Mouse (Mus musculus) gastrocnemius, adult 18-20 months (tissue): ENCODE measurements around the gene Chtf18. TPM values are rescaled to one million over a fixed set of nuclear protein-coding genes. Genes with fewer than 3 reads are reported as not detected.

Experiments used
- microRNA-seq: library from miRNA; unstranded; fragments of <30 nt; microRNA quantifications from one replicate; pipeline ENCODE4 v1.2.0, GENCODE M21; 2021
- total RNA-seq, 2 experiments: library from RNA; stranded (reverse); gene quantifications; 2 replicates each; pipeline ENCODE4 v1.2.3; 2021

Chtf18 gene
- total RNA-seq, 2 experiments from 2014 or later, result 0.47 to 1.1 TPM

Small RNAs within 50 kb of the gene (microRNA-seq; reads per million reads assigned to microRNA genes)
- gene Gm25083, result not detected

Other genes starting within 250 kb of the Chtf18 start
- not detected for gene Sstr5, start 230.1 kb downstream of the Chtf18 start, total RNA-seq
- gene Sox8, start 156.7 kb downstream of the Chtf18 start, total RNA-seq, result under 1 TPM; 0.37 to 0.59 TPM
- gene Lmf1, start 148.3 kb downstream of the Chtf18 start, total RNA-seq, result 10 to 100 TPM; 11.3 to 12.6 TPM
- gene Gng13, start 10.2 kb downstream of the Chtf18 start, total RNA-seq, result not detected
- 1 to 10 TPM; 3.5 to 4.2 TPM for gene Rpusd1, start 251 bp upstream of the Chtf18 start, total RNA-seq
- gene Mslnl, start 8.6 kb upstream of the Chtf18 start, total RNA-seq, result not detected
- under 1 TPM; 0.26 to 0.46 TPM for gene Msln, start 27.0 kb upstream of the Chtf18 start, total RNA-seq
- 10 to 100 TPM; 27.3 to 29.2 TPM for gene Narfl, start 46.4 kb upstream of the Chtf18 start, total RNA-seq
- 10 to 100 TPM; 10.6 to 10.7 TPM for gene Haghl, start 58.3 kb upstream of the Chtf18 start, total RNA-seq
- gene Ccdc78, start 59.2 kb upstream of the Chtf18 start, total RNA-seq, result not detected
- gene Fam173a, start 65.5 kb upstream of the Chtf18 start, total RNA-seq, result 10 to 100 TPM; 42.2 to 46.8 TPM
- gene AC134908.4, start 68.2 kb upstream of the Chtf18 start, total RNA-seq, result not detected
- gene Metrn, start 69.7 kb upstream of the Chtf18 start, total RNA-seq, result 10 to 100 TPM; 40.1 to 48.4 TPM
- gene Fbxl16, start 81.7 kb upstream of the Chtf18 start, total RNA-seq, result under 1 TPM; 0.62 to 0.91 TPM
- 1 to 10 TPM; 9.6 to 9.8 TPM for gene Wdr24, start 96.2 kb upstream of the Chtf18 start, total RNA-seq
- 10 to 100 TPM; 12.6 to 14.2 TPM for gene Jmjd8, start 101.4 kb upstream of the Chtf18 start, total RNA-seq
- 10 to 100 TPM; 88.4 to 92.9 TPM for gene Stub1, start 106.0 kb upstream of the Chtf18 start, total RNA-seq
- 10 to 100 TPM; 10.7 to 14.7 TPM for gene Rhbdl1, start 109.9 kb upstream of the Chtf18 start, total RNA-seq
- gene Gm20683, start 114.3 kb upstream of the Chtf18 start, total RNA-seq, result 10 to 100 TPM; 10.0 to 11.8 TPM
- gene Rhot2, start 117.4 kb upstream of the Chtf18 start, total RNA-seq, result 10 to 100 TPM; 72.4 to 72.9 TPM
- under 1 TPM; 0.55 to 0.64 TPM for gene Wdr90, start 134.1 kb upstream of the Chtf18 start, total RNA-seq
- 100 to 1,000 TPM in 1 of 2 experiments, 10 to 100 TPM in 1; 84.2 to 102 TPM for gene Mcrip2, start 141.3 kb upstream of the Chtf18 start, total RNA-seq
- 10 to 100 TPM; 25.4 to 33.4 TPM for gene Mettl26, start 147.7 kb upstream of the Chtf18 start, total RNA-seq
- gene Wfikkn1, start 153.4 kb upstream of the Chtf18 start, total RNA-seq, result under 1 TPM; 0.43 to 0.62 TPM
- gene Rab40c, start 192.3 kb upstream of the Chtf18 start, total RNA-seq, result 10 to 100 TPM in 1 of 2 experiments, 1 to 10 TPM in 1; 7.6 to 11.1 TPM
- 10 to 100 TPM; 19.9 to 22.2 TPM for gene Pigq, start 217.5 kb upstream of the Chtf18 start, total RNA-seq
- not detected for gene Nhlrc4, start 217.5 kb upstream of the Chtf18 start, total RNA-seq
- gene A930017K11Rik, start 225.1 kb upstream of the Chtf18 start, total RNA-seq, result not detected